Mouse (Mus musculus): ENCODE measurements around the gene Srbd1. TPM values are rescaled to one million over a fixed set of nuclear protein-coding genes. Genes with fewer than 3 reads are reported as not detected.

The Srbd1 gene
- polyA plus RNA-seq, 1 experiment from 2014 or later = 15.8 TPM

Other genes with a start within 250 kb of the Srbd1 start
- 18.7 and 19.8 TPM in 2 replicates for gene Prkce, start 22.6 kb upstream of the Srbd1 start, polyA plus RNA-seq (2015; fragmentation: Nextera tagmentation; extraction: Ambion mirVana)

Measured in hindbrain, embryonic 13.5 days (tissue).